Mouse (Mus musculus): ENCODE data around the gene Htt. TPM values are rescaled to one million over a fixed set of nuclear protein-coding genes. Genes with fewer than 3 reads are reported as not detected.

The Htt gene
- total RNA-seq, 2 experiments from 2014 or later = 22.9 to 29.6 TPM

Other genes with a start within 250 kb of the Htt start
- 4.8 and 14.9 TPM in 2 replicates for gene Tnip2, start 247.7 kb upstream of the Htt start, total RNA-seq (2014; fragmentation: Nextera tagmentation)
- gene Tnip2, start 247.7 kb upstream of the Htt start, total RNA-seq (2017) = 5.0 and 13.8 TPM in 2 replicates
- 10.2 and 13.1 TPM in 2 replicates for gene Sh3bp2, start 235.9 kb upstream of the Htt start, total RNA-seq (2014; fragmentation: Nextera tagmentation)
- 3.3 and 4.2 TPM in 2 replicates for gene Sh3bp2, start 235.9 kb upstream of the Htt start, total RNA-seq (2017)
- gene Add1, start 188.1 kb upstream of the Htt start, total RNA-seq (2014; fragmentation: Nextera tagmentation) = 188 and 260 TPM in 2 replicates
- 170 and 288 TPM in 2 replicates for gene Add1, start 188.1 kb upstream of the Htt start, total RNA-seq (2017)
- gene Mfsd10, start 124.5 kb upstream of the Htt start, total RNA-seq (2014; fragmentation: Nextera tagmentation) = 92.8 and 130 TPM in 2 replicates
- gene Mfsd10, start 124.5 kb upstream of the Htt start, total RNA-seq (2017) = 43.7 and 60.1 TPM in 2 replicates
- gene Nop14, start 101.6 kb upstream of the Htt start, total RNA-seq (2014; fragmentation: Nextera tagmentation) = 61.6 and 62.0 TPM in 2 replicates
- gene Nop14, start 101.6 kb upstream of the Htt start, total RNA-seq (2017) = 79.6 and 94.2 TPM in 2 replicates
- 0.74 and 5.0 TPM in 2 replicates for gene Grk4, start 101.4 kb upstream of the Htt start, total RNA-seq (2014; fragmentation: Nextera tagmentation)
- gene Grk4, start 101.4 kb upstream of the Htt start, total RNA-seq (2017) = 0.65 and 0.99 TPM in 2 replicates
- gene Msantd1, start 146.3 kb downstream of the Htt start, total RNA-seq (2014; fragmentation: Nextera tagmentation) = 2.9 and 4.5 TPM in 2 replicates
- 0.38 TPM in 1 of 2 replicates, not detected in the other for gene Msantd1, start 146.3 kb downstream of the Htt start, total RNA-seq (2017)
- 40.7 and 47.4 TPM in 2 replicates for gene Rgs12, start 187.7 kb downstream of the Htt start, total RNA-seq (2014; fragmentation: Nextera tagmentation)
- gene Rgs12, start 187.7 kb downstream of the Htt start, total RNA-seq (2017) = 30.6 and 38.2 TPM in 2 replicates

Measured in megakaryocyte-erythroid progenitor cell, adult 5-6 weeks (primary cell).